Comparison of ENCODE assay signal across 10 mouse cellular contexts in the genomic region with DNA sequence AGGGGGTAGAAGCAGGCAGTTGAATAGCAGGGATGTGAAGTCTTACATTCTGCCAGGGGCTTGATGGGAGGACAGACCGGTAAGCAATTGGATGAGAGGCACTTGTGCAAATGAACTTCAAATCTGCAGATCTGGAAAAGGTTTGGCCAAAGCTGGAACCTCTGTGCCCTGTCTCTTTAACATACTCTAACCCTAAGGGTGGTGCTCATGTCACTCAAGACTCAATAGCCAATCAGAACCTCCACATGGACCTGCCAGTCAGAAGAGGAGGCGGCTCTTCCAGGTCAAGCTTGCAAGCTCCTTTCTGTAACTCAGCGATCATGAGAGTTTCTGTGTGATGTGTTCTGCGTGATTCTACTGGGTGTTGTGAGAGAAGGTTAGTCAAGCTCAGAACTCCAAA. TPM values are rescaled to one million over a fixed set of nuclear protein-coding genes. Genes with fewer than 3 reads are reported as not detected.
DNase-seq lines count a peak whose midpoint lies in the region; ATAC-seq and TF ChIP-seq lines count a peak whose summit lies in the region.
"Not testable (repeated sequence)": the region's sequence is repeated elsewhere in the genome, so short reads cannot be mapped to it uniquely, and the experiment has no call there.
"Had no signal": no experiment of that assay in that cellular context is flagged by ENCODE, and none has a peak within 500 bp of the region (broad histone marks: within the 10 kb centered on the region; RNA-seq: fewer than 3 reads in every experiment).

A gene (plus strand): TSS at position 301 of the 400 bp plus-strand sequence.

- DNase-seq in adrenal gland, adult 2 months; embryonic facial prominence, embryonic 14.5 days (ENCODE audit: low spot score); gastrocnemius, adult 8-10 months (ENCODE audit: low spot score in 2 of 2); hindbrain, postnatal 0 days (ENCODE audit: low spot score); layer of hippocampus, postnatal 36 days; liver, embryonic 11.5 days (ENCODE audit: low spot score); neural tube, embryonic 11.5 days (ENCODE audit: low spot score): not testable (repeated sequence)

- TF ChIP-seq CTCF in hindbrain, postnatal 0 days (IDR thresholded peaks at IDR 0.05; ENCODE audit: low read depth), result not testable (repeated sequence)

- not testable (repeated sequence) for H3K27me3 ChIP-seq in embryonic facial prominence, embryonic 14.5 days (replicated peaks; ENCODE audit: control insufficient read depth, insufficient read depth, low read length); heart, embryonic 15.5 days; hindbrain, postnatal 0 days (ENCODE audit: insufficient read depth, low read length); liver, embryonic 11.5 days (replicated peaks; ENCODE audit: control insufficient read depth, insufficient read depth, low read length); neural tube, embryonic 11.5 days (ENCODE audit: control insufficient read depth, insufficient read depth, low read length)

- H3K4me3 ChIP-seq in embryonic facial prominence, embryonic 14.5 days (ENCODE audit: low read depth, low read length); heart, embryonic 15.5 days; hindbrain, postnatal 0 days (ENCODE audit: low read length); liver, embryonic 11.5 days (ENCODE audit: low read depth, low read length); neural tube, embryonic 11.5 days (ENCODE audit: low read depth, low read length): not testable (repeated sequence)

- not testable (repeated sequence) for H3K27ac ChIP-seq in embryonic facial prominence, embryonic 14.5 days (replicated peaks; ENCODE audit: low read depth, low read length); heart, embryonic 15.5 days; hindbrain, postnatal 0 days; liver, embryonic 11.5 days (ENCODE audit: low read depth, low read length); neural tube, embryonic 11.5 days (ENCODE audit: low read depth, low read length)

- ATAC-seq in embryonic facial prominence, embryonic 14.5 days (ENCODE audit: low read depth); heart, embryonic 15.5 days (replicated peaks; ENCODE audit: insufficient number of reproducible peaks, insufficient read depth, low FRiP score, low read depth); hindbrain, postnatal 0 days; liver, embryonic 11.5 days (replicated peaks; ENCODE audit: low FRiP score); neural tube, embryonic 11.5 days (ENCODE audit: insufficient read depth, low FRiP score, low TSS enrichment): not testable (repeated sequence)

- H3K36me3 ChIP-seq in embryonic facial prominence, embryonic 14.5 days (ENCODE audit: control insufficient read depth, insufficient read depth, low read length); heart, embryonic 15.5 days; hindbrain, postnatal 0 days (ENCODE audit: insufficient read depth, low read length); liver, embryonic 11.5 days (ENCODE audit: control insufficient read depth, insufficient read depth, low read length); neural tube, embryonic 11.5 days (ENCODE audit: control insufficient read depth, insufficient read depth, low read length): not testable (repeated sequence)

- not testable (repeated sequence) for H3K9me3 ChIP-seq in embryonic facial prominence, embryonic 14.5 days (ENCODE audit: control insufficient read depth, low read length); heart, embryonic 15.5 days (replicated peaks); hindbrain, postnatal 0 days (ENCODE audit: low read length); liver, embryonic 11.5 days (ENCODE audit: control insufficient read depth, low read length); neural tube, embryonic 11.5 days (ENCODE audit: control insufficient read depth, low read length)

- not testable (repeated sequence) for H3K4me1 ChIP-seq in embryonic facial prominence, embryonic 14.5 days (ENCODE audit: control insufficient read depth, insufficient read depth, low read length); heart, embryonic 15.5 days (replicated peaks); hindbrain, postnatal 0 days (ENCODE audit: insufficient read depth, low read length); liver, embryonic 11.5 days (replicated peaks; ENCODE audit: control insufficient read depth, insufficient read depth, low read length); neural tube, embryonic 11.5 days (ENCODE audit: control insufficient read depth, insufficient read depth, low read length)

- H3K9ac ChIP-seq in embryonic facial prominence, embryonic 14.5 days (ENCODE audit: low read depth, low read length); heart, embryonic 15.5 days; hindbrain, postnatal 0 days (replicated peaks; ENCODE audit: low read length); liver, embryonic 11.5 days (ENCODE audit: low read depth, low read length); neural tube, embryonic 11.5 days (ENCODE audit: low read length): not testable (repeated sequence)

- WGBS in embryonic facial prominence, embryonic 14.5 days, result no CpG with 5 or more reads among the region's 4 CpGs
- WGBS in heart, embryonic 15.5 days, result no CpG with 5 or more reads among the region's 4 CpGs
- WGBS in hindbrain, postnatal 0 days, result no CpG with 5 or more reads among the region's 4 CpGs
- WGBS in liver, embryonic 11.5 days, result no CpG with 5 or more reads among the region's 4 CpGs
- no CpG with 5 or more reads among the region's 4 CpGs for WGBS in neural tube, embryonic 11.5 days

- not testable (repeated sequence) for H3K4me2 ChIP-seq in embryonic facial prominence, embryonic 14.5 days (ENCODE audit: low read depth, low read length); heart, embryonic 15.5 days; hindbrain, postnatal 0 days (ENCODE audit: low read depth, low read length); liver, embryonic 11.5 days; neural tube, embryonic 11.5 days (ENCODE audit: low read depth)

RNA-seq across cellular contexts. Expression of the gene that starts here (rescaled TPM):
- total RNA-seq in adrenal gland, adult 2 months (2021), result 10 to 100 TPM; 16.8 to 23.3 TPM
- polyA plus RNA-seq in adrenal gland, adult 2 months (2012; rRNA removed), result not detected in 2 replicates
- 26.8 and 27.4 TPM in 2 replicates for polyA plus RNA-seq in embryonic facial prominence, embryonic 14.5 days (2014; fragmentation: Nextera tagmentation; extraction: Ambion mirVana)
- 10 to 100 TPM; 19.9 to 27.3 (median 21.7) TPM for total RNA-seq in gastrocnemius, adult 8-10 months (2022)
- polyA plus RNA-seq in heart, embryonic 15.5 days (2015; fragmentation: Nextera tagmentation; extraction: Ambion mirVana), result 12.0 and 14.6 TPM in 2 replicates
- total RNA-seq in hindbrain, postnatal 0 days (2014; rRNA removed), result 9.6 and 15.8 TPM in 2 replicates
- polyA plus RNA-seq in hindbrain, postnatal 0 days (2015; fragmentation: Nextera tagmentation; extraction: Ambion mirVana), result 19.7 and 22.8 TPM in 2 replicates
- 10 to 100 TPM; 56.3 to 56.8 TPM for total RNA-seq in layer of hippocampus, postnatal 36 days (2021)
- polyA plus RNA-seq in liver, embryonic 11.5 days (2014; fragmentation: Nextera tagmentation; extraction: Ambion mirVana), result 14.4 and 16.4 TPM in 2 replicates
- polyA plus RNA-seq in neural tube, embryonic 11.5 days (2014; fragmentation: Nextera tagmentation; extraction: Ambion mirVana), result 27.3 and 31.3 TPM in 2 replicates
- polyA plus RNA-seq: erythroblast, embryonic 14.5 days; small intestine, adult 2 months had no signal

Comparison
In these comparisons a context has a peak if more than half of its experiments do, and no peak if none do; other contexts are left out.
1. RNA of the gene that starts here (polyA plus RNA-seq): 27.3 to 31.3 TPM in neural tube, embryonic 11.5 days, 26.8 to 27.4 TPM in embryonic facial prominence, embryonic 14.5 days, 19.7 to 22.8 TPM in hindbrain, postnatal 0 days, 14.4 to 16.4 TPM in liver, embryonic 11.5 days and 12.0 to 14.6 TPM in heart, embryonic 15.5 days; not detected in adrenal gland, adult 2 months; every median in the first group is over 10 times any median in the second.